ENCODE assay signal across 9 mouse cellular contexts in genomic region chr2:76468204-76468603, GRCm38 (mm10).
DNase-seq lines count a peak whose midpoint lies in the region; ATAC-seq lines count a peak whose summit lies in the region.
"Had no signal": no experiment of that assay in that cellular context is flagged by ENCODE, and none has a peak within 500 bp of the region (broad histone marks: within the 10 kb centered on the region; RNA-seq: fewer than 3 reads in every experiment).

No protein-coding gene starts in this region.

- no peaks in the 10 kb centered on the region for H3K27me3 ChIP-seq in embryonic facial prominence, embryonic 14.5 days (replicated peaks; ENCODE audit: control insufficient read depth, insufficient read depth, low read length)
- no peaks in the 10 kb centered on the region for H3K27me3 ChIP-seq in embryonic facial prominence, embryonic 10.5 days (replicated peaks; ENCODE audit: low read depth, poor library complexity, severe bottlenecking)
- H3K27me3 ChIP-seq: heart, embryonic 15.5 days had no signal

- no peak for ATAC-seq in embryonic facial prominence, embryonic 14.5 days (ENCODE audit: low read depth)
- no peak for ATAC-seq in megakaryocyte-erythroid progenitor cell, adult 5-6 weeks (replicated peaks; ENCODE audit: low FRiP score, low TSS enrichment, poor library complexity, severe bottlenecking)

- peaks cover 3% of the 10 kb centered on the region; the same call in 1 of the 2 replicates for H3K9me3 ChIP-seq in embryonic facial prominence, embryonic 14.5 days (ENCODE audit: control insufficient read depth, low read length)
- no peaks in the 10 kb centered on the region for H3K9me3 ChIP-seq in embryonic facial prominence, embryonic 10.5 days
- H3K9me3 ChIP-seq: heart, embryonic 15.5 days had no signal

- H3K27ac ChIP-seq in embryonic facial prominence, embryonic 14.5 days (replicated peaks; ENCODE audit: low read depth, low read length): no peak overlapping the region
- no peak overlapping the region for H3K27ac ChIP-seq in embryonic facial prominence, embryonic 10.5 days (replicated peaks)
- H3K27ac ChIP-seq: heart, embryonic 15.5 days had no signal

- no peak overlapping the region for H3K4me3 ChIP-seq in embryonic facial prominence, embryonic 14.5 days (ENCODE audit: low read depth, low read length)
- H3K4me3 ChIP-seq in embryonic facial prominence, embryonic 10.5 days: no peak overlapping the region
- H3K4me3 ChIP-seq: heart, embryonic 15.5 days had no signal

- peak; percentile 63 for DNase-seq in embryonic facial prominence, embryonic 14.5 days (ENCODE audit: low spot score)
- no peak for DNase-seq in embryonic facial prominence, embryonic 10.5 days (ENCODE audit: low spot score)
- DNase-seq in urinary bladder, postnatal 14 days (ENCODE audit: low spot score): peak; percentile 16
- no peak for DNase-seq in urinary bladder, postnatal 4 days (ENCODE audit: low spot score in 2 of 2)
- peak; percentile 35 to 70 for DNase-seq in kidney, postnatal 25 days
- DNase-seq in right cerebral cortex, postnatal 36 days (ENCODE audit: low spot score in 2 of 2): peak; percentile 36 to 47
- no peak for DNase-seq in spleen, adult 12 weeks (ENCODE audit: low spot score)

- 54% methylated on average over 8 of the region's 8 CpGs for WGBS in embryonic facial prominence, embryonic 14.5 days
- 79% methylated on average over 8 of the region's 8 CpGs for WGBS in embryonic facial prominence, embryonic 10.5 days

- 0 out of 2 replicates have a peak, but pooled peaks cover 3% of the 10 kb centered on the region for H3K36me3 ChIP-seq in embryonic facial prominence, embryonic 14.5 days (ENCODE audit: control insufficient read depth, insufficient read depth, low read length)
- no peaks in the 10 kb centered on the region for H3K36me3 ChIP-seq in embryonic facial prominence, embryonic 10.5 days (replicated peaks)
- H3K36me3 ChIP-seq: heart, embryonic 15.5 days had no signal

- no peaks in the 10 kb centered on the region for H3K4me1 ChIP-seq in embryonic facial prominence, embryonic 14.5 days (ENCODE audit: control insufficient read depth, insufficient read depth, low read length)
- H3K4me1 ChIP-seq in embryonic facial prominence, embryonic 10.5 days: 0 out of 2 replicates have a peak, but pooled peaks cover 3% of the 10 kb centered on the region

- H3K4me2 ChIP-seq in embryonic facial prominence, embryonic 14.5 days (ENCODE audit: low read depth, low read length): no peak overlapping the region
- H3K4me2 ChIP-seq: heart, embryonic 15.5 days had no signal

- no peak overlapping the region for H3K9ac ChIP-seq in embryonic facial prominence, embryonic 14.5 days (ENCODE audit: low read depth, low read length)
- H3K9ac ChIP-seq: heart, embryonic 15.5 days had no signal

Comparison
In these comparisons a context has a peak if more than half of its experiments do, and no peak if none do; other contexts are left out.
1. DNase-seq: peak in embryonic facial prominence, embryonic 14.5 days (single experiment), urinary bladder, postnatal 14 days (single experiment), kidney, postnatal 25 days (2 of 2) and right cerebral cortex, postnatal 36 days (2 of 2); none in embryonic facial prominence, embryonic 10.5 days (single experiment), urinary bladder, postnatal 4 days (0 of 2) and spleen, adult 12 weeks (single experiment).